Mouse (Mus musculus) kidney, postnatal 25 days (tissue): ENCODE data around the gene Dnah3.

Source experiments
- DNase-seq, 2 experiments: peaks; one replicate each; pipeline ENCODE4 v3.0.0; 2021; ENCODE audit warnings: mixed read lengths in 2 of 2

Dnah3 gene

GRCm38 (mm10) chr7:120050447-120050846 is 44.6 kb downstream of the Dnah3 start:
- DNase-seq: no peak

GRCm38 (mm10) chr7:120043990-120044389 is 51.1 kb downstream of the Dnah3 start:
- DNase-seq: no peak

GRCm38 (mm10) chr7:120036422-120036821 is 58.7 kb downstream of the Dnah3 start:
- no peak for DNase-seq

- no peak for DNase-seq
These were observed 60.1 kb downstream of the Dnah3 start for GRCm38 (mm10) chr7:120034996-120035395.

- no peak for DNase-seq
These were observed 60.5 kb downstream of the Dnah3 start for GRCm38 (mm10) chr7:120034566-120034965.

GRCm38 (mm10) chr7:120028669-120029068 is 66.4 kb downstream of the Dnah3 start:
- DNase-seq: no peak

GRCm38 (mm10) chr7:119997066-119997465 is 98.0 kb downstream of the Dnah3 start:
- no peak for DNase-seq

GRCm38 (mm10) chr7:119985279-119985912 is 109.7 kb downstream of the Dnah3 start:
- no peak for DNase-seq

GRCm38 (mm10) chr7:119980170-119980569 is 114.9 kb downstream of the Dnah3 start:
- DNase-seq: no peak

- no peak for DNase-seq
These were observed 116.5 kb downstream of the Dnah3 start for GRCm38 (mm10) chr7:119978576-119978975.

GRCm38 (mm10) chr7:119977574-119977973 is 117.5 kb downstream of the Dnah3 start:
- no peak for DNase-seq

GRCm38 (mm10) chr7:119976256-119976655 is 118.8 kb downstream of the Dnah3 start:
- peak; percentile 87 to 92 for DNase-seq

GRCm38 (mm10) chr7:119974214-119974613 is 120.9 kb downstream of the Dnah3 start:
- DNase-seq: no peak

GRCm38 (mm10) chr7:119969320-119969719 is 125.8 kb downstream of the Dnah3 start:
- DNase-seq: no peak

- no peak for DNase-seq
These were observed 129.3 kb downstream of the Dnah3 start for GRCm38 (mm10) chr7:119965651-119966395.

GRCm38 (mm10) chr7:119965205-119965604 is 129.9 kb downstream of the Dnah3 start:
- DNase-seq: no peak

- peak; percentile 80 to 85 for DNase-seq
These were observed 134.0 kb downstream of the Dnah3 start for GRCm38 (mm10) chr7:119961107-119961506.

- no peak for DNase-seq
These were observed 134.5 kb downstream of the Dnah3 start for GRCm38 (mm10) chr7:119960546-119960945.

GRCm38 (mm10) chr7:119960006-119960405 is 135.1 kb downstream of the Dnah3 start:
- DNase-seq: peak; percentile 59 to 85

GRCm38 (mm10) chr7:119959491-119959890 is 135.6 kb downstream of the Dnah3 start:
- no peak for DNase-seq

GRCm38 (mm10) chr7:119959091-119959490 is 136.0 kb downstream of the Dnah3 start:
- DNase-seq: no peak

- peak in 1 of 2 experiments; percentile 19 for DNase-seq
These were observed 137.7 kb downstream of the Dnah3 start for GRCm38 (mm10) chr7:119957421-119957820.

- DNase-seq: no peak
These were observed 141.0 kb downstream of the Dnah3 start for GRCm38 (mm10) chr7:119954047-119954446.

- DNase-seq: peak; percentile 87 to 93
These were observed 153.5 kb downstream of the Dnah3 start for GRCm38 (mm10) chr7:119941569-119941968.
